Mouse (Mus musculus) heart, adult 2 months (tissue): ENCODE measurements at regions not wholly inside any gene's neighbourhood (a gene's known extent, or its start where the extent isn't known, plus 50 kb on each side); places are given as distances from the start of the nearest gene placed in this dataset.

Experiments
- DNase-seq, 2 experiments: peaks; one replicate each; pipeline ENCODE4 v3.0.0; 2021
- H3K27ac ChIP-seq: fragments of 200-600 bp; 2 replicates; pipeline ENCODE4 v1.8.1; 2022
- H3K27me3 ChIP-seq: fragments of 200-500 bp; 2 replicates; pipeline ENCODE4 v1.6.1; 2012; ENCODE audit warnings: mild to moderate bottlenecking, low read length, inconsistent platforms, mixed read lengths; ENCODE audit not compliant: control insufficient read depth, insufficient read depth
- H3K36me3 ChIP-seq: fragments of 200-500 bp; 2 replicates; pipeline ENCODE4 v1.6.1; 2012; ENCODE audit warnings: low read length, inconsistent platforms; ENCODE audit not compliant: control insufficient read depth, insufficient read depth
- H3K4me1 ChIP-seq: fragments of 200-500 bp; 2 replicates; pipeline ENCODE4 v1.6.1; 2011; ENCODE audit warnings: low read length; ENCODE audit not compliant: control insufficient read depth, insufficient read depth
- H3K4me3 ChIP-seq: fragments of 200-600 bp; 2 replicates; pipeline ENCODE4 v1.8.1; 2022
- H3K79me2 ChIP-seq: fragments of 200-500 bp; replicated peaks from 2 replicates; pipeline ENCODE4 v1.6.1; 2012; ENCODE audit warnings: mild to moderate bottlenecking, inconsistent platforms, low read length, moderate library complexity, mixed read lengths; ENCODE audit not compliant: control insufficient read depth, insufficient read depth
- H3K9ac ChIP-seq: fragments of 200-500 bp; 2 replicates; pipeline ENCODE4 v1.6.1; 2012; ENCODE audit warnings: low read depth, mild to moderate bottlenecking, control low read depth, inconsistent platforms, low read length, mixed read lengths
- CTCF ChIP-seq: fragments of 200-600 bp; IDR thresholded peaks from 2 replicates; pipeline ENCODE4 v1.8.1; 2022; ENCODE audit warnings: antibody characterized with exemption, mild to moderate bottlenecking, moderate library complexity
- EP300 ChIP-seq: fragments of 200-500 bp; IDR thresholded peaks from 2 replicates; pipeline ENCODE4 v1.6.1; 2011; ENCODE audit warnings: low read depth, low read length, control low read depth; ENCODE audit not compliant: insufficient read depth
- POLR2A ChIP-seq: fragments of 200-500 bp; IDR thresholded peaks from 2 replicates; pipeline ENCODE4 v1.6.1; 2011; ENCODE audit warnings: mild to moderate bottlenecking, low read depth, low read length, control low read depth; ENCODE audit not compliant: insufficient read depth
- WGBS: fragments of 180-500 bp; shearing (Covaris S2); methylation state at CpG from one replicate; pipeline ENCODE4 v1.1.7; 2018; 5-methylcytosine and 5-hydroxymethylcytosine counted together
- intact Hi-C: fragments of 180-260 bp; cut with DNase I; formaldehyde crosslinking; loops from one replicate; pipeline ENCODE4 v1.15.1; 2025

DNA sequence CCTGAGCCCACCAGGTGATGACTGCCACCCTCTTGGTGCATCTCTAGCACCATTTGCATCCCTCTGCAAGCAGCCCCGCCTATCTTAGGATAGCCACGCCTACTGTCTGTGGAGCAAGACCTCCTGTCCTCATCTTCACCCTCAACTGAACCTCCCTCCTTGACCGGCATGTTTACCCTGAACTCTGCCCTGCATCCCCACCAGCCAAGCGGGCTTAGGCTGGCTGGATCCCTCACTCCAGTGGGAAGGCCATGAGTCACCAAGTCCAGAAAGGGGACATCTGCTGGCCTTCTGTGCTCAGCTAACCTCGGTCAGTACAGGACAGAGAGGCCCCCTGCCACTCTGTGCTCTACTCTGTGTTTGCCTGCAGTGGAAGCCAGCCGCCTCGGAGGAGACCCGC is 96.0 kb upstream of the Wnt4 start:
- Histone ChIP-seq H3K79me2 (no peaks in the 10 kb centered on the region), H3K27me3 (no peaks in the 10 kb centered on the region), H3K9ac (no peak overlapping the region), H3K36me3 (no peaks in the 10 kb centered on the region), H3K27ac (no peak overlapping the region), H3K4me1 (peaks cover 2% of the 10 kb centered on the region; the same call in 1 of the 2 replicates), H3K4me3 (no peak overlapping the region)
- TF ChIP-seq POLR2A: no peak
- no peak for TF ChIP-seq EP300
- TF ChIP-seq CTCF: no peak
- intact Hi-C loops: no loop called here
- DNase-seq: no peak
- 60% methylated on average over 8 of the region's 8 CpGs for WGBS

DNA sequence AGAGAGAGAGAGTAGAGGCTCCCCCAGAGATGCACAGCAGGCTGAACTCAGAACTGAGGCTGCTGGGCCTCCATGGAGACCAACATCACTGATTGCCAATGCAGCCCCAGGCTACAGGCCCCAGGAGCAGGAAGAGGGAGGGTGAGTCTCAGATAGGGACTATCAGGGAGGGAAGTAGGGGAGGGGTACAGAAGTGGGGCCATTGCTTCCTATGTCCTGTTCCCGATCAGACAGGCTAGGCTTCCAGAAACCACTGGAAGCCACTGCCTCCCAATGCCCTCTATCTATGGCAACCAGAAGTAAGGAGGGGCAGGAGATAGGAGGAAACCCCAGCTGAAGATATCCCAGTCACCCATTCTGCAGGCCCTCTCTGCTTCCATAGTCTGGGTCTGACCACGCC is 97.2 kb upstream of the Wnt4 start:
- TF ChIP-seq EP300 (no peak), CTCF (no peak), POLR2A (no peak)
- Histone ChIP-seq H3K4me3 (no peak overlapping the region), H3K9ac (no peak overlapping the region), H3K79me2 (no peaks in the 10 kb centered on the region), H3K4me1 (peaks cover 2% of the 10 kb centered on the region; the same call in 1 of the 2 replicates), H3K36me3 (no peaks in the 10 kb centered on the region), H3K27ac (no peak overlapping the region), H3K27me3 (no peaks in the 10 kb centered on the region)
- no peak for DNase-seq
- 48% methylated on average over 2 of the region's 2 CpGs for WGBS
- intact Hi-C loops: no loop called here

- intact Hi-C loops: no loop called here
- Histone ChIP-seq H3K36me3 (no peaks in the 10 kb centered on the region), H3K4me1 (peaks cover 2% of the 10 kb centered on the region; the same call in 1 of the 2 replicates), H3K4me3 (no peak overlapping the region), H3K79me2 (no peaks in the 10 kb centered on the region), H3K27me3 (no peaks in the 10 kb centered on the region), H3K9ac (peak overlapping the region; percentile 16; the same call in 1 of the 2 replicates), H3K27ac (no peak overlapping the region)
- TF ChIP-seq POLR2A (no peak), CTCF (no peak), EP300 (no peak)
- WGBS: 3% methylated on average over 3 of the region's 3 CpGs
- DNase-seq: peak; percentile 37 to 46
Measured at GRCm38 (mm10) chr4:137178833-137179232, 98.5 kb upstream of the Wnt4 start.

DNA sequence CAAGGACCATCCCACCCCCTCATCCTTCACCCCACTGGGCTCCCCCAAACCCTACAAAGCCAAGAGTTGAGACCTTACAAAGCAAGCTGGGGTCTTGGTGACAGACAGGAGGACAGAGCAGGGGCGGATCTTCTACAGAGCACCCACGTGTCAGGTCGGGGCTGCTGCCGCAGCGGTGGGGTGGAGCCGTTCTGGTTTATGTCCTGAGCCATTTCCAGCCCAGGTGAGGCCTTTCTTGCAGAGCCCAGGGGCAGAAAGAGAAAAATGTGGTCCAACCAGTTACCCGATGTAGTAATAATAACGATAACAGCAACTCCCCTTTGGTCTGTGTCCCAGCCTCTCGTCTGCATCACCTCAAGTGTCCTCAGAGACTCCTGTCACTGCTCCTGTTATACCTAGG is 112.4 kb upstream of the Wnt4 start:
- no peak overlapping the region for H3K4me3 ChIP-seq
- intact Hi-C loops: loop anchor here (1.0 to 10.0 kb wide), 3 partner anchors 122 to 230 kb away; no protein-coding TSS in a partner anchor
- TF ChIP-seq CTCF (no peak), POLR2A (no peak), EP300 (no peak)
- H3K79me2 ChIP-seq: no peaks in the 10 kb centered on the region
- H3K27ac ChIP-seq: no peak overlapping the region
- no peak for DNase-seq
- H3K4me1 ChIP-seq: no peaks in the 10 kb centered on the region
- H3K27me3 ChIP-seq: no peaks in the 10 kb centered on the region
- WGBS: 35% methylated on average over 9 of the region's 9 CpGs
- no peak overlapping the region for H3K9ac ChIP-seq
- H3K36me3 ChIP-seq: no peaks in the 10 kb centered on the region

DNA sequence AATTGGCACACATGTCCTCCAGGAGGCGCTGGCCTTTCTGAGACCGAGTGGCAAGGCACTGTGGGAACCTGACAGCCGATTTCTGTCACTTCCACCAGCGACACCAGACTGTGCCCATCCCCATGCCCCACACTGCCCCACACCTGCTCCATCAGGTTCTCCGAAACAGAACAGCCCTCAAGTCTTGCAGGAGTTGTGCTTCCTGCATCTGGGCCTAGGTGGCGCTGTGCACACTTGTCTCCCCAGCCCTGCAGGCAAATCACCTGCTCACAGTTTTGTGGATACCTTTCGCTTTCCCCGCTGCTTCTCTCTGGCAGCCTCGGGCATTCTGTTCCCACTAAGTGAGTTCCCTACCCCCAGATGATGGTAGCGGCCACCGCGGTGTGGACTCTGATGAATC is 112.9 kb upstream of the Wnt4 start:
- peak; percentile 63 to 81 for DNase-seq
- TF ChIP-seq CTCF (peak; percentile 95), POLR2A (no peak)
- H3K27me3 ChIP-seq: no peaks in the 10 kb centered on the region
- H3K27ac ChIP-seq: no peak overlapping the region
- intact Hi-C loops: loop anchor here (1.0 to 10.0 kb wide), 3 partner anchors 122 to 230 kb away; no protein-coding TSS in a partner anchor
- 5% methylated on average over 12 of the region's 12 CpGs for WGBS
- H3K36me3 ChIP-seq: no peaks in the 10 kb centered on the region
- H3K4me1 ChIP-seq: no peaks in the 10 kb centered on the region
- H3K9ac ChIP-seq: no peak overlapping the region
- no peaks in the 10 kb centered on the region for H3K79me2 ChIP-seq
- no peak overlapping the region for H3K4me3 ChIP-seq

DNA sequence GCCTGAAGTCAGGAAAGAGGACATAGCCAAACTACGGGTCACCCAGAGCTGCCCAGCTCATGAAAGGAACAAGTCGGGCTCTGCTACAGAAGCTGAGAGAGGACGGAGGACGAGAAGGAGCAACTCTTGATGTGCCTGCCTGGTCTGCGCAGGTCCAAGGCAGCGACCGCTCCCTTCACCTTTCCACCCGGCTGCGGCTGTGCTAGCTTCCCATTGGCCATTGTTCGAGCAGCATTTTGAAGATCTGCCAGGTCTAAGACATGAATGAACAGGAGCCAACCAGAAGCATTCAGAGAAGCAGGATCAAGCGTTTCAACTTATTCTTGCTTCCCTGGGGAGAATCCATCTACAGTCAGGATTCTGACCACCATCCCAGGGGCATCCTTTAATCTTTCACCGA is 113.3 kb upstream of the Wnt4 start:
- no peaks in the 10 kb centered on the region for H3K79me2 ChIP-seq
- no peaks in the 10 kb centered on the region for H3K4me1 ChIP-seq
- 60% methylated on average over 12 of the region's 12 CpGs for WGBS
- no peak overlapping the region for H3K27ac ChIP-seq
- no peak for TF ChIP-seq POLR2A
- no peak for TF ChIP-seq CTCF
- no peak for TF ChIP-seq EP300
- H3K27me3 ChIP-seq: no peaks in the 10 kb centered on the region
- H3K4me3 ChIP-seq: no peak overlapping the region
- H3K9ac ChIP-seq: no peak overlapping the region
- intact Hi-C loops: loop anchor here (1.0 to 10.0 kb wide), 3 partner anchors 123 to 231 kb away; no protein-coding TSS in a partner anchor
- no peak for DNase-seq
- no peaks in the 10 kb centered on the region for H3K36me3 ChIP-seq
